Mouse (Mus musculus): ENCODE measurements around the gene Pms2.

Gene Pms2

DNA sequence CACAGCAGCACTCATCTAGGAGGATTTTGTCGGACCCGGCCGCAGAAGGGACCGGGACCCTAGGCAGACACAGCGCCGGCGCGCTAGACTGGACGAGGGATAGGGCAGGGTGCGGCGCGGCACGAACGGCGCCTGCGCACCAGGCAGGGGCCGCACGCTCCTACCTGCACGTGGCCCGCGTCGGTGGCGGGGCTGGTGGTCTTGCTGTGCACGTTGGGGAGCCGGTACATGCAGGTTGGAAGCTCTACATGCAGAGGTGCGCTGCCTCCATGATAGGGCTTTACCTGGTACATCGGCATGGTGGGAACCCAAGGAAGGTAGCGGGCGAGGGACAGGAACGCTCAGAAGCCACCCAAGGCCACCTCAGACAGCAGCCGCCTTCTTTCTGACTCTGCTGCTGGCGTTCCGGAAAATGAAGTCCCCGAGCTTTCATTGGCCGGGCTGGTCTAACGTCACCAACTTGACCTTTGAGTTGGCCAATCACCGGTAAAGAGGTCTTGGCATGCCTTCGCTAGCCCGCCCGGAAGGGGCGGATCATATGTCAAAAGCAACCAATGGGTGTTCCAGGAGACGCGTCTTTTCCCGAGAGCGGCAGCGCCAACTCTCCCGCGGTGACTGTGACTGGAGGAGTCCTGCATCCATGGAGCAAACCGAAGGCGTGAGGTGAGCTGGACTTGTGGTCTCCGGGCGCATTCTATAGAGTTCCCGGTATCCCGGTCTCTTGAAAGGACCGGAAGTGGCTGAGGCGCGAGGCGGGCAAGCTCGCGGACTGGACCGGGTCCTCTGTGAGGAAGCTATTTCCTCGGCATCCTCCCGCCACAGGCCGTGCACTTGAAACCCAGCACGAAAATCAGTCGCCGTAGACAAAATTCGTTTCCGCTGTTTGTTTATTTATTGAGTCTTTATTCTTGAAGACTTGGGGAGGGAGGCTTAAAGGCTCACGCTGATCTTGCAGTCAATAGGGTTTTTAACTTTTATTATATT lies at the start of gene Pms2, which contains the start of gene Aimp2:
TSS of gene Pms2 (plus strand) at position 548 of the 984 bp plus-strand sequence.
TSS of gene Aimp2 (minus strand) at position 431 of the 984 bp plus-strand sequence.
- in situ Hi-C loops (cut with MboI): no loop called here

DNA sequence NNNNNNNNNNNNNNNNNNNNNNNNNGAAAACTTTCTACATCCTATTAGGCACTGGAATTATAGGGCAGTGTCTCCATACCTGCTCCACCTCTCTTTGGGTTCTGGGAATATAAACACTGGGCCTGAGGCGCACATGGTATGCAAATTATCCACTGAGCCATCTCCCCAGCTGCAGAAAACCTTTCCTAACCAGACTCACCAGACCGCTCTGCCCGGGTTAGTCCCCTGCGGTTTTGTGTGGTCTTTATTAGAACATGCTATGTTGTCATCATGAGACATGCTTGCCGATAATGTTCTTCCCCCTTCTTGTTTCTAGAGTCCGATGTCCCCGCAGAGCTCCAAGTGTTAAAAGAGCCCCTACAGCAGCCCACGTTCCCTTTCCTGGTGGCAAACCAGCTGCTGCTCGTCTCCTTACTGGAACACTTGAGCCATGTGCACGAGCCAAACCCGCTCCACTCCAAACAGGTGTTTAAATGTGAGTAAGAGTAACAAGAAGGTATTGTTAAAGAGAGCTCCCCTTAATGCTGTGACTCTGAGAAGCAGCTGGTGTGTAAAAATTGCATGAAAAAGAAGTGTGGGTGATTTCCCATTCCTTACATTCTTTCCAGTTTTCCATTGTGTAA lies 38.1 kb upstream of the Pms2 start:
- in situ Hi-C loops (cut with MboI): no loop called here

DNA sequence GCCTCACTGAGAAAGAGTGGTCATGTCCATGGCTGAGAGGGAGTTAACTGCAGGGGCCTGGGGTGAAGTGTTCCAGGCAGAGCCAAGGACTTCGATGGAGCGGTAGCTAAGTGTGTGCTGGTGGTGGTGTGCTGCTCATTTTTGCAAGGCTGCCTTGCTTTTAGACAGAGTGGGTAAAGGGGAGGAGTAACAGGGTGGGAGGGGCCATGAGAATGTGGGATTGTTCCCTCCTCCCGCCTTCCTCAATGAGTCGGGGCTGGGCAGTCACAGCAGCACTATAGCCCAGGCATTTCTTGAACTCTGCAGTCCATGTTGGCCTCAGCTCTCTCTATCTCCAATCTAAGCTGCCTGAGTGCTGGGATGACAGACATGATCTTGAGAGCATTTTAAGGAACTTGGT lies 35.2 kb upstream of the Pms2 start:
- in situ Hi-C loops (cut with MboI): no loop called here

- in situ Hi-C loops (cut with MboI): no loop called here
These were observed 24.5 kb upstream of the Pms2 start for GRCm38 (mm10) chr5:143885274-143885673.

DNA sequence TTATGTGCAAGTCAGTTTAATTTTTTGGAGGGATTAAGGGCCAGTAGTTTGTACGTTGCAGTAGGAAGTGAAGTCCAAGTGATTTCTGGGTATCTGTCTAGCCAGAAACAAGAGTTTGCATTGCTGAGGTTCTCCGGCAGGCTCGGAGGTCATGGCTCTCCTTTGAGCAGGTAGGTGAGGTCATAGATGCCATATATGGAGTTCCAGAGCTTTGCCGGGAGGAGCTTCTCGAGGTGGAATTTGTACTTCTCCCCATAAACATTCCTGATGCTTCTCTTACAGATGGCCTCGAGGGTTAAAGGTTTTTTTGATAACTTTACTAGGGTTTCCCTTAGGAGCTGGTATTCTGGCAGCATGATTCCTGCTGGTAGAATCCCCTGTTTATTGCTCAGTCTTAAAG lies 19.0 kb upstream of the Pms2 start:
- in situ Hi-C loops (cut with MboI): no loop called here

DNA sequence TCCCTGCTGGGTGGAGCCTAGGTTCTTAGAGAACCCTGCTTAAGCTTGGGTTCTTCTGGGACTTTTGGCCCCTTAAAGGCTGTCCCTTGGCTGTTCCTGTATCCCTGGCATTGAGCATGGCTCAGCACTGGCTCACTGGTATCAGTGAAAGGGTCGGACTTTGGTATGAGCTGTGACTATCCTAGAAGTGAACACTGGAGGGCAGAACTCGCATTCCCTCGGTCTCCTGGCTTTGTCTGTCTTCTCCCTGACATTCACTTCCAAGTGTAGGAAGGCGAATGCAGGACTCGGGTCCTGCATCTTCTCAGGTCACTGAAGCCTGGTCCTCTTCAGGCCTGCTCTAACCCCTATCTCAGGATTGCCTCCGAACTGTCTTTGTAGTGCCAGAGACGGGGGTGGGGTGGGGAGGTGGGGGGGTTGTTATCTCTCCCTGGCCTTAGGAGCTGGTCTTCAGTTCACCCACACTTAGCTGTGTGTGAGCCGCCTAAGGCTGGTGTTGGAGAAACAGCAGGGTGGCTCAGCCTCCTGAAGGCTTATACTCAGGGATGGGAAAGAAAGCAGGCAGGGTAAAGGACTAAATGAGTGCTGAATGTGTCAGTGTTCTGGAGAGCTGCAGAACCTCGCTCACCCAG lies 17.4 kb upstream of the Pms2 start:
- in situ Hi-C loops (cut with MboI): no loop called here

GRCm38 (mm10) chr5:143893396-143893795 lies 16.4 kb upstream of the Pms2 start:
- in situ Hi-C loops (cut with MboI): no loop called here

GRCm38 (mm10) chr5:143897635-143898330 lies 12.0 kb upstream of the Pms2 start, which contains the start of gene Ankrd61:
Gene Ankrd61 (minus strand): TSS chr5:143897685.
- in situ Hi-C loops (cut with MboI): no loop called here

DNA sequence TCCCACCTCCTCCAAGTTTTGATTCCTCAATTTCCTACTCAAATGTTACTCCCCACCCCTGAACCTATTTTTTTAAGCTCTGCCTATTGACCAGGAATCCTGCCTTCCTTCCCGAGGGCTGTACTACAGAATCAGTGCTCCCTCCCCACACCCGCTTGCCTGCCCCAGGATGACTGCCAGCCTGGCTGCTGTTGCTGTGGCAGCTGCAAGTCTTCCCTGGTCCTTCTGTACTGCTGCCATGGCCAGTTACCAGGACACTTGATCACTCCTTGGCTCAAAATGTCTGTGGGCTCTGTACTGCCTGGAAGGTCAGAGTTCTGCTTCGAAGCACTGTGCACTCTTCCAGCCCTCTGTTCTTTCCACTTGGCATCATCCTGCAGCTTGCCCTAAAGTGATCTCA lies 7.7 kb upstream of the Pms2 start:
- in situ Hi-C loops (cut with MboI): no loop called here

GRCm38 (mm10) chr5:143903813-143904212 lies 6.0 kb upstream of the Pms2 start:
- in situ Hi-C loops (cut with MboI): no loop called here

DNA sequence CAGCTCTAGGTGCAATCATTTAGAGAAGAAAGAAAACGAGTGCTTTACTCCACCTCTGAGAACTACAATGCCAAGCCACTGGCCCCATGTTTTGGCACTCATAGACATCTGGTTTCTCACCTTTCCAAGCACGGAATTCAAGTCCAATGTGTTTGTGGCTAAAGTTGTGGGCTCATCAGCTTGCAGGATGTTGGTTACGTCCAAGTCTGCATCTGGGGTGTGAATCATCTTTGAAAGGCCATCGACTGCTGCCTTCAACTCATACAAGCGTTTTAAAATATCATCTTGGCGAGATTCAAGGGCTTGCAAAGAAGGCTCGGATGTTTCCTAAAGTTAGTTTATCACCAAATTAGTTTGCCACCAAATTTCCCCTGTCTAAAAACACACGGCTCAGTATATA lies 3.3 kb upstream of the Pms2 start:
- in situ Hi-C loops (cut with MboI): no loop called here

DNA sequence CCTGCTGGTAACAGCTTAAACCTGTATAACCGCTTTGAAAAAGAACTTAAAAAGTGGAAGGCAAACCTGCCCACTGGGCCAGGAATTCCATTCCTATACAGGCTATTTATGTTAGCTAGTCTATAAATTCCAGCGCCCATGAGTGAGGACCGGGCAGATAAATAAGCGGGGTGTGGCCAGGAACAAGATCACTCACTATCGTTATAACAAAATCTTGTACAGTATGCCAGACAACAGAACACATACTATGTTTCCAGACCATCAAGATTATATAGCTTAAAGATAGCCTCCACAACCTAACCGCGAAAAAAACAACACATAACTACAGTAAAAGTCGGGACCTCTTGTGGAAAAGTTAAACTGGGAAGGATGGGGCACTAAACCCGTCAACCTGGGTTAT lies 838 bp upstream of the Pms2 start:
- in situ Hi-C loops (cut with MboI): no loop called here

DNA sequence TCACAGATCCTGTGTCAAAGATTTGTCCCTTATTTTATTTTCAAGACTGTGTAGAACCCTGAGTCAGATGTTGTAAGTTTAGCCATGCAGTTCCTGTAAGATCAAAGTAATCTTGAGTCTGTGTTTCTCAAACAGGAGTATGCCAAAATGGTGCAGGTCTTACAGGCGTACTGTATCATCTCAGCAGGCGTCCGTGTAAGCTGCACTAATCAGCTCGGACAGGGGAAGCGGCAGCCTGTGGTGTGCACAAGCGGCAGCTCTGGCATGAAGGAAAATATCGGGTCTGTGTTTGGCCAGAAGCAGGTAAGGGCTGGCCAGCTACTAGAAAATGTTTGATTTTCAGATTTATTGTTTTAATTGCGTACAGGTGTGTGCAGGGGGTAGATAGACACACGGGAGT lies 6.5 kb downstream of the Pms2 start:
- in situ Hi-C loops (cut with MboI): no loop called here

- in situ Hi-C loops (cut with MboI): no loop called here
These were observed 7.7 kb downstream of the Pms2 start for GRCm38 (mm10) chr5:143917418-143917817.

DNA sequence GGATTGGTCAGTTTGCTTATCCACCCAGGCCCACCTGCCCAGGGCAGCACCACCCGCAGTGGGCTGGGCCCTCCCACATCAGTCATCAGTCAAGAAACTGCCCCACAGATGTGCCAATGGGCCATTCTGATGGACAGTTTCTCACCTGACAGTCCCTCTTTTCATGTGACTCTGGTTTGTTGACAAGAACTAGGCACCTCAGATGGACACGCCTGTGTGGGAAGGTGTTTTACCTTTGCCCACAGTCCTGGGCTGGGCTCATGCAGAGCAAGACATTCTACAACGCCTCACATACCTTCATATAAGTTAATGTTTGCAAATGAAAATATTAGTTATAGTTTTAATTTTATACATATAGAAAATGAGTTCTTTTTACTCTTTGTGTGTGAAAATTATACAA lies 8.4 kb downstream of the Pms2 start:
- in situ Hi-C loops (cut with MboI): no loop called here

GRCm38 (mm10) chr5:143924781-143925452 lies 15.2 kb downstream of the Pms2 start:
- in situ Hi-C loops (cut with MboI): no loop called here

DNA sequence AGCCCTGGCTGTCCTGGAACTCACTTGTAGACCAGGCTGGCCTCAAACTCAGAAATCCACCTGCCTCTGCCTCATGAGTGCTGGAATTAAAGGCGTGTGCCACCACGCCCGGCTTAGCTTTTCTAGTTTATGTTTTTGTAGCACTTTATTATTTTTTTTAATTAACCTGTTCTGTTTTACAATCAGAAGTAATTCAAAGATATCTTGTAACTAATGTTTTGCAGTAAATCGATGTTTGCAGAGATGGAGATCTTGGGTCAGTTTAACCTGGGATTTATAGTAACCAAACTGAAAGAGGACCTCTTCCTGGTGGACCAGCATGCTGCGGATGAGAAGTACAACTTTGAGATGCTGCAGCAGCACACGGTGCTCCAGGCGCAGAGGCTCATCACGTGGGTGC lies 18.1 kb downstream of the Pms2 start, which contains the start of gene Gm42421:
TSS of gene Gm42421 (plus strand) at position 301 of the 400 bp plus-strand sequence.
- in situ Hi-C loops (cut with MboI): no loop called here

GRCm38 (mm10) chr5:143929291-143929690 lies 19.5 kb downstream of the Pms2 start:
- in situ Hi-C loops (cut with MboI): no loop called here

GRCm38 (mm10) chr5:143930656-143931055 lies 20.9 kb downstream of the Pms2 start:
- in situ Hi-C loops (cut with MboI): no loop called here

DNA sequence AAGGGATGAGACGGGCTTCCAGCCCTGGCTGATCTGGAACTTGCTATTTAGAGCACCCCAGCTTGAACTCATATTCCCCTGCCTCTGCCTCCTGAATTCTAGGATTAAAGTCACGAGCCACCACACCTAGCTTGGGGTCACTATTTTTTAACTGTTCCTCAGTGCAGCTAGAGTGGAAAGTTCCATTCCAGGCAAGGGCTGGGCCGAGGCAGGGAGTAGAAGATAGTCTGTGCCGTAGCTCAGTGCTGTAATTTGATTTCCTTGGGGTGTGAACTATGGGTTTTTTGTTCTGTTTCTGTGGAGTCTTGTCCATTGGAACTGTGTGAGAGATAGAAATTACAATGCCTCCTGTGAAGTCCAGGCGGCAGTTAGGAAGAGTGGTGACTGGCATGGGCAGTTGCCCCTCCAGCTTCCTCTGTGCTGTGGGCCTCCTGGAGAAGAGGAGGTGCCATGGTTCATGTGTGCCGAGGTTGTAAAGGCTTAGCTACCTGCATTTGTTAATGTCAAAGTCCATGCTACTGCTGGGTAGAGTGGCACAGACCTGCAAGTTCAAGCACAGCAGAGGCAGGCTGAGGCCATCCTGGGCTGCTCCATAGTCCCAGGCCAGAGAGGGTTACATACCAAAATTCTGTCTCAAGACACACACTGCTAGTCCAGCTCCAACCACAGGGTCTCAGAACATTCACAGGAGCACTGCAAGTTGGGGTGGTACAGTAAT lies 22.3 kb downstream of the Pms2 start:
- in situ Hi-C loops (cut with MboI): no loop called here

DNA sequence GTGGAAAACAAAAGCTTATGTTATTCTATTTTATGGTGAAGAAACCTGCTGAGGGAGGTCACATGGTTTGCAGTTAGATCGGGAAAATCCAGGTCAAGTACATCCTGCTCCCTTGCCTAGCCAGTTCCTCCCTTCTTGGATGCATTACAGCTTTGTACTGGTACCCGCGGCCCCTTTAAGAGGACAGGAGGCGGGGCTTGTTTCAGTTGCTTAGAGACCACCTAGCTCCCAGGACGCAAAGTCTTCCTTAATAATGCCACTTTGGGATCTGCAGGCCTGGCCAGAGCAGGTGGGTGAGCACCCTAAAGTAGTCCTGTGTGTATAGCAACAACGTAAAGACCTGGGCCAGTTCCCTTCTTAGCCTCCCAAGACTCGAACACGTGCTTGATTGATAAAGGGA lies 23.1 kb downstream of the Pms2 start, which contains the start of gene Rsph10b:
TSS of gene Rsph10b (plus strand) at position 205 of the 400 bp plus-strand sequence.
- in situ Hi-C loops (cut with MboI): no loop called here
